Mouse (Mus musculus) liver, adult 2 months (tissue): ENCODE data around the gene Kcnh2.

Experiments
- CTCF ChIP-seq: fragments of 200-500 bp; IDR thresholded peaks from 2 replicates; pipeline ENCODE4 v1.5.1; 2011; ENCODE audit warnings: low read depth, low read length, control low read depth
- POLR2A ChIP-seq: fragments of 200-500 bp; IDR thresholded peaks from 2 replicates; pipeline ENCODE4 v1.6.1; 2011; ENCODE audit warnings: low read length, control low read depth; ENCODE audit not compliant: insufficient read depth; ENCODE audit errors: extremely low read depth

DNA sequence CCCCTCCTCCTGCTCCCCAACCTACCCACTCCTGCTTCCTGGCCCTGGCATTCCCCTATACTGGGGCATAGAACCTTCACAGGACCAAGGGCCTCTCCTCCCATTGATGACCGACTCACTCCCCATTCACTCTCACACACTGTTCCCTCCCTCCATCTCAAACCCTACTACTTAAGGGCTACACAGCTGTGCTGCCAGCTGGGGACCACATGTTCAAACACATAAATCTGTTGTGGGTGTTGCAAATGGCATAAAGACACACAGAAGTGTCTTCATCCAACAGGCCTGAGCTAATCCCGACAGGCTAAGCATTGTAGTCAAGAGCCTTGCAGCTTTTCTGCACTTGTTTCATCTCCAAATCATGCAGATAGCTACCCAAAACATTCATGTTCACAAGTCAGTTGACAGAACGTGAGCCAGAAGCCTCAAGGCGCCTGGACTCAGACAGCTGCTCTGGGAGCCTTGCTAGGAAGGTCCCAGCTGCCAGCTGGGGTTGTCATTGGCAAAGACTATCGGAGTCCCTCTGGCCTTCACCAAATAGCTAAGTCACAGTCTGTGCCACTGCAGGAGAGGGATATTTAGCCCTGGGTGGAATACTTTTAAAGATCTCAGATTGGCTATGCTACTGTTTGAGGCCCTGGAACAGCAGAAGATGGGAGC, 44.2 kb downstream of the Kcnh2 start:
- TF ChIP-seq POLR2A = no peak
- no peak for TF ChIP-seq CTCF
